Comparison of ENCODE assay signal across 8 mouse cellular contexts in genomic region chr15:79604990-79605665, GRCm38 (mm10). TPM values are rescaled to one million over a fixed set of nuclear protein-coding genes. Genes with fewer than 3 reads are reported as not detected.
A peak's percentile ranks its signal among the peaks of the same experiment; 100 is the strongest.
DNase-seq lines count a peak whose midpoint lies in the region; ATAC-seq and TF ChIP-seq lines count a peak whose summit lies in the region.

Gene Dmc1, minus strand, starts transcription at chr15:79605109.

- DNase-seq in CD4-positive, CD25-positive, alpha-beta regulatory T cell, adult 2 months (ENCODE audit: low read depth, low spot score), result peak; percentile 31
- DNase-seq in adrenal gland, postnatal 4 days (ENCODE audit: low spot score in 2 of 2), result peak; percentile 37 to 49
- peak; percentile 43 to 64 for DNase-seq in gastrocnemius, postnatal 4 days (ENCODE audit: low spot score in 2 of 2)
- peak; percentile 12 for DNase-seq in ovary, adult 18-20 months (ENCODE audit: low spot score)

- H3K4me3 ChIP-seq in intestine, postnatal 0 days (ENCODE audit: low read depth, low read length), result peak within 1 kb of the TSS; percentile 35
- H3K4me3 ChIP-seq in lung, embryonic 16.5 days (ENCODE audit: low read length), result peak within 1 kb of the TSS; percentile 46

- H3K27me3 ChIP-seq in intestine, postnatal 0 days (replicated peaks; ENCODE audit: control insufficient read depth, insufficient read depth, low read length), result no peaks in the 10 kb centered on the region; the same call in 1 of the 2 replicates
- no peaks in the 10 kb centered on the region for H3K27me3 ChIP-seq in lung, embryonic 16.5 days (ENCODE audit: control insufficient read depth, insufficient read depth, low read depth, low read length)

- WGBS in intestine, postnatal 0 days, result 12% methylated on average over 37 of the region's 37 CpGs
- 9% methylated on average over 37 of the region's 37 CpGs for WGBS in lung, embryonic 16.5 days

- H3K36me3 ChIP-seq in intestine, postnatal 0 days (ENCODE audit: control insufficient read depth, insufficient read depth), result no peaks in the 10 kb centered on the region
- no peaks in the 10 kb centered on the region for H3K36me3 ChIP-seq in lung, embryonic 16.5 days (ENCODE audit: control insufficient read depth, insufficient read depth, low read length)

- H3K9me3 ChIP-seq in intestine, postnatal 0 days (ENCODE audit: control insufficient read depth), result no peaks in the 10 kb centered on the region
- no peaks in the 10 kb centered on the region for H3K9me3 ChIP-seq in lung, embryonic 16.5 days (ENCODE audit: control insufficient read depth, low read length)

- no peak for ATAC-seq in CD4-positive, CD25-positive, alpha-beta regulatory T cell, adult 4 months
- ATAC-seq in intestine, postnatal 0 days, result no peak
- ATAC-seq in lung, embryonic 16.5 days (ENCODE audit: low read depth), result peak; percentile 74
- ATAC-seq in frontal cortex, adult (ENCODE audit: low TSS enrichment), result no peak

- no peak within 1 kb of the TSS for H3K27ac ChIP-seq in intestine, postnatal 0 days (ENCODE audit: low read depth, low read length)
- no peak within 1 kb of the TSS for H3K27ac ChIP-seq in lung, embryonic 16.5 days (ENCODE audit: low read length)

- peak within 1 kb of the TSS; percentile 13; the same call in 1 of the 2 replicates for H3K9ac ChIP-seq in intestine, postnatal 0 days (ENCODE audit: low read depth, low read length)
- H3K9ac ChIP-seq in lung, embryonic 16.5 days (ENCODE audit: low read length), result peak within 1 kb of the TSS; percentile 60

- TF ChIP-seq CTCF in intestine, postnatal 0 days (IDR thresholded peaks at IDR 0.05; ENCODE audit: low read depth), result no peak

- H3K4me2 ChIP-seq in intestine, postnatal 0 days (replicated peaks; ENCODE audit: low read depth), result peak within 1 kb of the TSS; percentile 62
- peak within 1 kb of the TSS; percentile 56 for H3K4me2 ChIP-seq in lung, embryonic 16.5 days (ENCODE audit: low read depth, low read length)

- no peaks in the 10 kb centered on the region for H3K4me1 ChIP-seq in intestine, postnatal 0 days (replicated peaks; ENCODE audit: control insufficient read depth, insufficient read depth, low read length)
- no peaks in the 10 kb centered on the region; the same call in 1 of the 2 replicates for H3K4me1 ChIP-seq in lung, embryonic 16.5 days (replicated peaks; ENCODE audit: control insufficient read depth, insufficient read depth, low read length)

RNA-seq across cellular contexts. Expression of gene Dmc1, which starts in this region (rescaled TPM):
- polyA plus RNA-seq in CD4-positive, CD25-positive, alpha-beta regulatory T cell, adult 4 months (2017; shearing (Covaris generic)), result not detected
- total RNA-seq in adrenal gland, postnatal 4 days (2021), result 1 to 10 TPM; 5.1 to 5.7 TPM
- 1 to 10 TPM; 1.7 to 3.6 TPM for total RNA-seq in gastrocnemius, postnatal 4 days (2021)
- 0.78 and 1.7 TPM in 2 replicates for polyA plus RNA-seq in intestine, postnatal 0 days (2015; fragmentation: Nextera tagmentation; extraction: Ambion mirVana)
- 3.2 and 3.3 TPM in 2 replicates for polyA plus RNA-seq in lung, embryonic 16.5 days (2015; fragmentation: Nextera tagmentation; extraction: Ambion mirVana)
